Mouse (Mus musculus) kidney, adult 9 months (tissue): ENCODE measurements around the gene Gm10160.
A peak's percentile ranks its signal among the peaks of the same experiment; 100 is the strongest.

Experiments
- DNase-seq: peaks from one replicate; pipeline ENCODE4 v3.0.0; 2022

The Gm10160 gene

DNA sequence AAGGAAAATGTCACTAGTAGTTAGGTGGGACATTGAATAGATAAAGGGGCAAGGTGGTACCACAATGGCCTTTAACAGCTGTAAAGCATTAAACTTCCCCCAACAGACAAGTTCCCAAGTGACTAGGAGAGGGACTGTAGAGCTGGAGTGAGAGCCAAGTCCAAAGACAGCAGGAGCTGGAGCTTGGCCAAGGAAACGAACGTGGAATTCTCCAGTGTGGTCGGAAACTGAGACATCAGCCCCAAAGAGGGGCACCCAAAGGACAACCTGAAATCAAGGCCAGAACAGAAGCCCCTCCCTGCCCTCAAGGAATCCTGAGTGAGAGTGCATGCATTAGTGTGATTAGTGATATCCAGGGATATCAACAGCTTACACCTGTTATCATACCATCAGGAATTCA is 30.2 kb downstream of the Gm10160 start:
- DNase-seq: peak; percentile 45

DNA sequence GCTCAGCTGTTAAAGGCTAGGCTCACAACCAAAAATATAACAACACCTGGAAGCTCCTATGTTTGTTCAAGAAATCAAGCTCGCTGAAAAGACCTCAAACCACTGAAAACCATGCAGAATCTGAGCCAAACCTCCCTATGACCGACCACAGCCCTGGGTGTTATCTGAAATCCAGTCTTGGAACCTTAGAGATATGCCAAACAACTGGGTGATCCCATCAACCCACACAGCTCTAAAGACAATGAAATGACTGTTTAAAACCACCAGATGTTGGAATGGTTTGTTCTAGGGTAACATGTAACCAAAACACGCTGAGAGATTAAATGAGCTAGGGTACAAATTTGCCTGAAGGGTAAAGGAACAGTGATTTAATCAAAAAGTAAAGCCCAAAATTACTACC is 30.7 kb downstream of the Gm10160 start:
- no peak for DNase-seq

DNA sequence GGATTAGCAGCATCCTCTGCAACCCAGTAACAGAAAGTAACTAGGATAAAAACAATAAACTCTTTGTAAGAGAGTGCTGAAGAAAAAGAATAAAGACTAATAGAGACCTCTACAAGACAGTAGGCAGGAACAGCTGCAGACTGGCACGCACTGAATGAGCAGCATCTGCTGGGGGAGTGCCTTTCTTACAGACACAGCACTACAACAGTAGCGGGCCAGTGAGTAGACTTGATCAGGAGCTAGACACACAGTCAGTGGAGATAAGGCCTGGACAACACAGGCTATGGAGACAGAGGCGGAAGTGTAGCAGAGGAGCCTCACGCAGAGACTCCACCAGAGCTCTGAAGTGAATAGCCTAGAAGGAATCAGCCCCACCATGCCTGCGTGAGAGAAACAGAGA is 49.5 kb downstream of the Gm10160 start:
- no peak for DNase-seq
